Mouse (Mus musculus) R1 (cell line): Measurements from ENCODE around the gene Hoxc9.

Source experiments
- DNase-seq: peaks from one replicate; pipeline ENCODE4 v3.0.0-alpha.2; 2018; ENCODE audit warnings: low read depth, low spot score

Hoxc9 gene

GRCm38 (mm10) chr15:102998608-102999182 lies 22.5 kb downstream of the Hoxc9 start:
- DNase-seq: no peak

- DNase-seq: peak; percentile 79
Measured at GRCm38 (mm10) chr15:102999183-102999831, 23.1 kb downstream of the Hoxc9 start.

GRCm38 (mm10) chr15:102999955-103000354 lies 23.7 kb downstream of the Hoxc9 start:
- no peak for DNase-seq

- DNase-seq: no peak
Measured at GRCm38 (mm10) chr15:103000501-103000901, 24.3 kb downstream of the Hoxc9 start.

- no peak for DNase-seq
Measured at GRCm38 (mm10) chr15:103001370-103001769, 25.1 kb downstream of the Hoxc9 start.

GRCm38 (mm10) chr15:103002156-103002555 lies 25.9 kb downstream of the Hoxc9 start:
- DNase-seq: no peak

GRCm38 (mm10) chr15:103002821-103003448 lies 26.7 kb downstream of the Hoxc9 start:
- DNase-seq: no peak

GRCm38 (mm10) chr15:103005308-103005707 lies 29.1 kb downstream of the Hoxc9 start:
- no peak for DNase-seq

GRCm38 (mm10) chr15:103005797-103006196 lies 29.6 kb downstream of the Hoxc9 start:
- no peak for DNase-seq

GRCm38 (mm10) chr15:103006326-103006725 lies 30.1 kb downstream of the Hoxc9 start:
- DNase-seq: no peak

- peak; percentile 54 for DNase-seq
Measured at GRCm38 (mm10) chr15:103009265-103010111, 33.2 kb downstream of the Hoxc9 start.

- no peak for DNase-seq
Measured at GRCm38 (mm10) chr15:103010112-103010846, 34.0 kb downstream of the Hoxc9 start.

- peak; percentile 51 for DNase-seq
Measured at GRCm38 (mm10) chr15:103010847-103011555, 34.8 kb downstream of the Hoxc9 start.

GRCm38 (mm10) chr15:103011928-103012486 lies 35.8 kb downstream of the Hoxc9 start:
- DNase-seq: peak; percentile 40

GRCm38 (mm10) chr15:103013238-103013984 lies 37.2 kb downstream of the Hoxc9 start:
- DNase-seq: peak; percentile 70

GRCm38 (mm10) chr15:103014166-103015008 lies 38.1 kb downstream of the Hoxc9 start:
- peak; percentile 68 for DNase-seq

GRCm38 (mm10) chr15:103015009-103015399 lies 38.8 kb downstream of the Hoxc9 start:
- DNase-seq: peak; percentile 53

- peak; percentile 53 for DNase-seq
Measured at GRCm38 (mm10) chr15:103015406-103016166, 39.3 kb downstream of the Hoxc9 start.
